Mouse (Mus musculus) testis, adult 2 months (tissue): ENCODE measurements at regions not wholly inside any gene's neighbourhood (a gene's known extent, or its start where the extent isn't known, plus 50 kb on each side); places are given as distances from the start of the nearest gene placed in this dataset.

Experiments
- H3K27ac ChIP-seq: fragments of 200-500 bp; 2 replicates; pipeline ENCODE4 v1.5.1; 2012; ENCODE audit warnings: low read depth, low read length; ENCODE audit not compliant: control insufficient read depth, insufficient read depth
- H3K27me3 ChIP-seq: fragments of 200-500 bp; 2 replicates; pipeline ENCODE4 v1.6.1; 2012; ENCODE audit warnings: mild to moderate bottlenecking, low read length, moderate library complexity; ENCODE audit not compliant: control insufficient read depth, insufficient read depth
- H3K36me3 ChIP-seq: fragments of 200-500 bp; 2 replicates; pipeline ENCODE4 v1.6.1; 2012; ENCODE audit warnings: mild to moderate bottlenecking, low read length; ENCODE audit not compliant: control insufficient read depth, insufficient read depth
- H3K4me1 ChIP-seq: fragments of 200-500 bp; 2 replicates; pipeline ENCODE4 v1.6.1; 2012; ENCODE audit warnings: low read length; ENCODE audit not compliant: control insufficient read depth, insufficient read depth
- H3K4me3 ChIP-seq: fragments of 200-500 bp; 2 replicates; pipeline ENCODE4 v1.5.1; 2012; ENCODE audit warnings: low read depth, mild to moderate bottlenecking, low read length, moderate library complexity, mixed read lengths; ENCODE audit not compliant: control insufficient read depth
- CTCF ChIP-seq: fragments of 200-500 bp; IDR thresholded peaks from 2 replicates; pipeline ENCODE4 v1.5.1; 2012; ENCODE audit warnings: low read depth, mild to moderate bottlenecking, inconsistent platforms, low read length, moderate library complexity; ENCODE audit not compliant: control insufficient read depth, insufficient read depth, insufficient replicate concordance
- POLR2A ChIP-seq: fragments of 200-500 bp; IDR thresholded peaks from 2 replicates; pipeline ENCODE4 v1.6.1; 2012; ENCODE audit warnings: low read depth, mild to moderate bottlenecking, inconsistent platforms, low read length, moderate library complexity; ENCODE audit not compliant: control insufficient read depth

DNA sequence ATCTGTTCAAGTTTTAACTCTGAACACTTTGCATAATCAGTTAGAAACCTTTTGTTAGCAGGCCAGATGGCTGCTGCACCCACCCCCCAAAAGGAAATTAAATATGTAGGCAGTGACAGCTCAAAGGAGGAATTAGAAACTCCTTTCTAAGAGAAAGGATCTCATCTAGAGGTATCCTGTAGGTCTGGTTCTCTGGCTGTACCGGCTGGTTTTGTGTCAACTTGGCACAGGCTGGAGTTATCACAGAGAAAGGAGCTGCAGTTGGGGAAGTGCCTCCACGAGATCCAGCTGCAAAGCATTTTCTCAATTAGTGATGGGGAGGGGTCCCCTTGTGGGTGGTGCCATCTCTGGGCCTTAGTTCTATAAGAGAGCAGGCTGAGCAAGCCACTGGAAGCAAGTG is 263.1 kb upstream of the Ldb2 start:
- no peaks in the 10 kb centered on the region for H3K4me1 ChIP-seq
- no peak overlapping the region for H3K27ac ChIP-seq
- TF ChIP-seq POLR2A (no peak), CTCF (no peak)
- no peaks in the 10 kb centered on the region for H3K27me3 ChIP-seq
- H3K4me3 ChIP-seq, result no peak overlapping the region
- no peaks in the 10 kb centered on the region for H3K36me3 ChIP-seq

DNA sequence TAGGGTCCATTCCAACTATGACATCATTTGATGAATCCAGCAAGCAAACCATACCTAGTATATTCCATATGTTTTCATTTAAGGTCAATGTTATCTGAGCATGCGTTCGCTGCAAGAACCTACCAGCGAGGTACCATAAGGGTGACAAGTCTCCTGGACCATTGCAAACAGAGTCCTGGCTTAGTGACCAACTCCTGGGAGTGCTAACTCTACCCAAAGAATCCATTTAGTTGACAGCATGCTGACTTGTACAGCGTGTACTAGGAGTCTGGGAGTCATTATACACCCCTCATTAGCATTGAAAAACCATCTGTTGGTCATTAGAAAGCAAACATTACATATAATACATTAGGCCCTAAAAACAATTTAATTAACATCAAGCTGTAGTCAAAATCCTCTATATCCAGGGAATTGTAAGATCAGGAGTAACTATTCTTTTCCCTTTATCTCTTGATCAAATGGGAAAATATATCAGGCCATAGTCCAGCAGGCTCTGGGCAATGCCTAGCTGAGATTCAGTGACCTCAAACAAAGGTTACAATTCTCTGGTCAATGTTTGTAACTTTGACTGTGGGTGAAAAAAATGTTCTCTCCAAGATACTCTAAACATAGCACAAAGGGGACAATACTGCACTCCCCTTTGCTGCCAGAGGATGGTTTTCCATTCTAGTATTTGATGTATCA is 255.9 kb upstream of the Ldb2 start:
- no peak for TF ChIP-seq POLR2A
- TF ChIP-seq CTCF, result no peak
- no peaks in the 10 kb centered on the region for H3K36me3 ChIP-seq
- no peaks in the 10 kb centered on the region for H3K4me1 ChIP-seq
- H3K4me3 ChIP-seq, result no peak overlapping the region
- H3K27me3 ChIP-seq, result no peaks in the 10 kb centered on the region
- no peak overlapping the region for H3K27ac ChIP-seq

DNA sequence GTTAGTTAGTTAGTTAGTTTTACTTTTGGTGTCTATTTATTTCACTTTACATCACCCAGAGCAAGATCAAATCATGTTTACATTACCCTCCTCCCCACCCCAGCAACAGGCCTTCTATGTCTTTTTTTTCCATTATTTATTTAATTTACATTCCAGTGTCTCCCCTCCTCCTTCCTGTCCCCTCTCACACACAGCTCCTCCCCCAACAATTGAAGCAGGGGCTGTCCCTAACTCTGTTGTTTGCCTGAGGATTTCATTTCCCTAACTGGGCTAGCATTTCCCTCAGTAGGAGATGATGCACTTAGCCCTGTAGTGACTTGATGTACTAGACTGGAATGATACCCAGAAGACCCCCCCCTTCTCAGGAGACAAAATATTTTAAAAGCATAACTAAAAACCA is 249.9 kb upstream of the Ldb2 start:
- Histone ChIP-seq H3K27ac (no peak overlapping the region), H3K4me3 (no peak overlapping the region), H3K27me3 (no peaks in the 10 kb centered on the region), H3K36me3 (no peaks in the 10 kb centered on the region), H3K4me1 (no peaks in the 10 kb centered on the region)
- TF ChIP-seq CTCF, result no peak
- no peak for TF ChIP-seq POLR2A

DNA sequence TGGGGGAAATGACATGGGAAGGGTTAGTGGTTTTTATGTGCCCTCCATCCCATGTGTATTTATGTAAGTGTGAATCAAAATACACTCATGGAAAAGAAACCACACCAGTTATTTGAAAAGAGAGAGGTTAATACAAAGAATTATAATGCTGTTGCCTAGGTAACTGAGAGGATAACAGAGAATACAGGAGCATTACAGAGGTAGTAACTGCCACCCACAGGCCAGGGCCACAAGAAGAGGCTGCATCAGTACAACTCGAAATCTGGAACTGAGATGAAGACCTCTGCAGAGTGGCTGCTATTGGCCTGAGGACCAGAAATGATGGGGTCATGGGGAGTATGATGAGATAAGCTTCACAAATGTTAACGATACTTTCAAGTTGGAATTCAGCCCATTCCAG is 243.4 kb upstream of the Ldb2 start:
- no peaks in the 10 kb centered on the region for H3K27me3 ChIP-seq
- H3K4me1 ChIP-seq, result no peaks in the 10 kb centered on the region; the same call in 1 of the 2 replicates
- no peak for TF ChIP-seq POLR2A
- H3K4me3 ChIP-seq, result no peak overlapping the region
- H3K36me3 ChIP-seq, result no peaks in the 10 kb centered on the region
- no peak overlapping the region for H3K27ac ChIP-seq

DNA sequence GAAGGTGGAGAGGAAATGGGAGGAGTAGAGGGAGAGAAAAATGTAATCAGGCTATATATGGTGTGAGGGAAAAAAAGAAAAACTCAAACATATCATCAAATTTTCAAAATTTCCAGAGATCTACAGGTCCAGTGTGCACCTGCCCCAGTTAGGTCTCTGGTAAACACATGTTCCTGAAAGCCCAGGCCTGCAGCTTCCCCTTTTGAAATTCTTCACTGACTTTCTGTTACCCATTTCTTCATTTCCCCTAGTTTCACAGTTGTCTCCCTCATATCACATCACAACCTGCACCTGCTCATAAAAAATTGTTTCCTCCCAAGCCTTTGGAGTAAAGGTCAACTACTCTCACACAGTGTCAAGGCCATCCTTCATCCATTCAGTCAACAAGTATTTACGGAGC is 236.9 kb upstream of the Ldb2 start:
- no peaks in the 10 kb centered on the region for H3K27me3 ChIP-seq
- no peaks in the 10 kb centered on the region for H3K36me3 ChIP-seq
- no peak overlapping the region for H3K27ac ChIP-seq
- H3K4me1 ChIP-seq, result no peaks in the 10 kb centered on the region
- TF ChIP-seq CTCF, result no peak
- no peak for TF ChIP-seq POLR2A
- H3K4me3 ChIP-seq, result no peak overlapping the region

DNA sequence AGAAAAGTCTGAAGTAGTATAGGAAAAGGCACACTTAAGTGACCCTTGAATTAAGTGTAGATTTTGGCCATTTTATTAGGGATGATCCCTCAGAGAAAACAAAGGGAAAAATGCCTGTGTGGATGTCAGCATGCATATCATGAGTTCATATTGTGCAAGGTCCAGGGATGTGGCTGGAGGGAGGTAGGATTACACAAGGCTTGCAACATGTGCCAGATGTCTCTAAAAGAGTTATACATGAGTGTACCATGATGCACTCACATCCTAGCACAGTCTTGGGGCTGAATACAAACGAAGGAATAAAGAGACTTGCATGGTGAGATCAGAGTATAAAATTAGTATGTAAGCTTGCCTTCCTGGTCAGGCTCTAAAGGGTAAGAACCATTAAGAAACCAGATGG is 233.7 kb upstream of the Ldb2 start:
- TF ChIP-seq CTCF, result no peak
- TF ChIP-seq POLR2A, result no peak

DNA sequence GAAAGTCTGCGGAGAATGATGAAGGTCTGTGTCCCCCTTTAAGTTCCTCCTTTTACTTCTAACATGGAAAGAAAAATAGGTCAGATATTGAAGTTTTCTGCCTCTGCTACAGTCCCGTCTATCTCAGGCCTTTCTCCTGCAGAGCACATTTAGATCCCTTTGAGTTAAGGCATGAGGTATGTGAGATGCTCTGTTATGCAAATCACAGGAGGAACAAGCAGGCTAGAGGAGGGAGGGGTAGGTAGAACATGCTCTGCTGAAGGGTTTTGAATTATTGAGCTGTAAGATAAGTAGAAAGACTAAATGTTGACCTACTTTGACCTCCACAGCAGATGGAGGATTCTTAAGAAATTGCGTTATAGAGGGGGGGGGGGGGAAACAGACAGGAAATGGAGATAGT is 228.4 kb upstream of the Ldb2 start:
- Histone ChIP-seq H3K27ac (no peak overlapping the region), H3K36me3 (no peaks in the 10 kb centered on the region), H3K4me1 (no peaks in the 10 kb centered on the region), H3K4me3 (no peak overlapping the region), H3K27me3 (no peaks in the 10 kb centered on the region)
- TF ChIP-seq POLR2A (no peak), CTCF (no peak)

More for the DNA sequence above, 233.7 kb upstream of the Ldb2 start:
- no peaks in the 10 kb centered on the region for H3K27me3 ChIP-seq
- no peaks in the 10 kb centered on the region for H3K36me3 ChIP-seq
- no peak overlapping the region for H3K27ac ChIP-seq
- no peaks in the 10 kb centered on the region for H3K4me1 ChIP-seq
- H3K4me3 ChIP-seq, result no peak overlapping the region

DNA sequence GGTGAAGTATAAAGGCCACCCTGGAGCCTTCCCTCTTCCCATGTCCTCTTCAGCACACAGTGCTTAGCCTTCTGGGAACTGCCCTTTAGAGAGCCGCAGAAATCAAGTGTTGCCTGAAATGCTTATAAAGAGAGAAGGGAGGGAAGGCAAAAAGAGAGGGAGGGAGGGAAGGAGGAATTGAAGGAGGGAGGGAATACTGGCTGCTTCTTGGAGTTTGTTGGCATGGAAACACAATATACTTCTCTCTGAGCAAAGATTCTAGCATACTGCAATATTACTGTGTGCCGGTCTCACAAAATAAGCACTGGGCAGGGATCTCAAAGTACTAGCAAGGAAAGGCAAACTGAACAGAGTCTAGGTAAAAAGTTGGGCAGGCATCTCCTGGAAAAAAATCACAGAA is 225.9 kb upstream of the Ldb2 start:
- TF ChIP-seq CTCF, result no peak
- no peak for TF ChIP-seq POLR2A
- Histone ChIP-seq H3K4me1 (no peaks in the 10 kb centered on the region), H3K27me3 (no peaks in the 10 kb centered on the region), H3K36me3 (no peaks in the 10 kb centered on the region), H3K4me3 (no peak overlapping the region), H3K27ac (no peak overlapping the region)
